In genomic region chr1:82287776-82288325, GRCm38 (mm10) we compare ENCODE assay signal across 10 mouse cellular contexts. TPM values are rescaled to one million over a fixed set of nuclear protein-coding genes. Genes with fewer than 3 reads are reported as not detected.
A peak's percentile ranks its signal among the peaks of the same experiment; 100 is the strongest.
DNase-seq lines count a peak whose midpoint lies in the region; ATAC-seq lines count a peak whose summit lies in the region.
"Had no signal": no experiment of that assay in that cellular context is flagged by ENCODE, and none has a peak within 500 bp of the region (broad histone marks: within the 10 kb centered on the region; RNA-seq: fewer than 3 reads in every experiment).

No protein-coding gene starts in this region.

- H3K9ac ChIP-seq in embryonic facial prominence, embryonic 12.5 days: peak overlapping the region; percentile 64; the same call in 1 of the 2 replicates
- peak overlapping the region; percentile 95 for H3K9ac ChIP-seq in heart, embryonic 13.5 days
- peak overlapping the region; percentile 61 for H3K9ac ChIP-seq in stomach, embryonic 16.5 days (ENCODE audit: low read length)

- peaks cover 26% of the 10 kb centered on the region for H3K36me3 ChIP-seq in embryonic facial prominence, embryonic 12.5 days
- peaks cover 25% of the 10 kb centered on the region for H3K36me3 ChIP-seq in heart, embryonic 13.5 days
- no peaks in the 10 kb centered on the region for H3K36me3 ChIP-seq in stomach, embryonic 16.5 days (ENCODE audit: control insufficient read depth, insufficient read depth, low read length)

- intact Hi-C loops in heart, postnatal 36 days (cut with DNase I): loop anchor here (5.0 kb wide), 1 partner anchor 531 kb away; no protein-coding TSS in a partner anchor

- peak overlapping the region; percentile 74 for H3K4me3 ChIP-seq in embryonic facial prominence, embryonic 12.5 days
- peak overlapping the region; percentile 80 for H3K4me3 ChIP-seq in heart, embryonic 13.5 days
- H3K4me3 ChIP-seq in stomach, embryonic 16.5 days (replicated peaks; ENCODE audit: low read length): peak overlapping the region; percentile 56

- no peak overlapping the region for H3K27ac ChIP-seq in embryonic facial prominence, embryonic 12.5 days
- peak overlapping the region; percentile 87 for H3K27ac ChIP-seq in heart, embryonic 13.5 days (replicated peaks)
- H3K27ac ChIP-seq in stomach, embryonic 16.5 days (ENCODE audit: low read length): no peak overlapping the region
- H3K27ac ChIP-seq: macrophage had no signal

- 90% methylated on average over 16 of the region's 16 CpGs for WGBS in embryonic facial prominence, embryonic 12.5 days
- WGBS in heart, embryonic 13.5 days: 69% methylated on average over 16 of the region's 16 CpGs
- 90% methylated on average over 16 of the region's 16 CpGs for WGBS in stomach, embryonic 16.5 days

- peak overlapping the region; percentile 75 for H3K4me2 ChIP-seq in embryonic facial prominence, embryonic 12.5 days (replicated peaks)
- H3K4me2 ChIP-seq in heart, embryonic 13.5 days: peak overlapping the region; percentile 72
- H3K4me2 ChIP-seq in stomach, embryonic 16.5 days (ENCODE audit: low read depth, low read length): peak overlapping the region; percentile 81

- no peak for ATAC-seq in embryonic facial prominence, embryonic 12.5 days (ENCODE audit: insufficient number of reproducible peaks, insufficient read depth, low FRiP score, low TSS enrichment)
- no peak for ATAC-seq in heart, embryonic 13.5 days (ENCODE audit: extremely low read depth, insufficient number of reproducible peaks, low FRiP score, low TSS enrichment)
- no peak for ATAC-seq in stomach, embryonic 16.5 days (ENCODE audit: insufficient read depth, low FRiP score)
- ATAC-seq in megakaryocyte progenitor cell, adult 5-6 weeks (replicated peaks; ENCODE audit: poor library complexity): no peak

- H3K27me3 ChIP-seq in embryonic facial prominence, embryonic 12.5 days: no peaks in the 10 kb centered on the region
- peaks cover 25% of the 10 kb centered on the region for H3K27me3 ChIP-seq in heart, embryonic 13.5 days (replicated peaks)
- no peaks in the 10 kb centered on the region for H3K27me3 ChIP-seq in stomach, embryonic 16.5 days (ENCODE audit: control insufficient read depth, insufficient read depth, low read length)

- H3K9me3 ChIP-seq in embryonic facial prominence, embryonic 12.5 days: no peaks in the 10 kb centered on the region
- no peaks in the 10 kb centered on the region for H3K9me3 ChIP-seq in heart, embryonic 13.5 days
- H3K9me3 ChIP-seq in stomach, embryonic 16.5 days (replicated peaks; ENCODE audit: control insufficient read depth, low read length): no peaks in the 10 kb centered on the region

- peak; percentile 9 for DNase-seq in heart, adult 8-10 months (ENCODE audit: low spot score)
- no peak for DNase-seq in heart, postnatal 36 days
- DNase-seq in liver: peak; percentile 5
- DNase-seq in left cerebral cortex, adult 8-10 months (ENCODE audit: low spot score in 2 of 2): no peak

- H3K4me1 ChIP-seq in embryonic facial prominence, embryonic 12.5 days: peaks cover 46% of the 10 kb centered on the region
- H3K4me1 ChIP-seq in heart, embryonic 13.5 days: peaks cover 35% of the 10 kb centered on the region
- H3K4me1 ChIP-seq in stomach, embryonic 16.5 days (ENCODE audit: control insufficient read depth, insufficient read depth, low read length): peaks cover 40% of the 10 kb centered on the region

RNA-seq across cellular contexts. Expression of gene Irs1, which starts 3.4 kb away (rescaled TPM):
- 10 to 100 TPM; 14.8 to 34.3 (median 24.0) TPM for total RNA-seq in heart, adult 8-10 months (2022)
- total RNA-seq in heart, postnatal 36 days (2021): 10 to 100 TPM; 36.6 to 41.5 TPM
- polyA plus RNA-seq in embryonic facial prominence, embryonic 12.5 days (2016; fragmentation: Nextera tagmentation; extraction: Ambion mirVana): 14.0 and 14.7 TPM in 2 replicates
- 9.3 and 9.5 TPM in 2 replicates for polyA plus RNA-seq in heart, embryonic 13.5 days (2015; fragmentation: Nextera tagmentation; extraction: Ambion mirVana)
- 5.0 and 5.9 TPM in 2 replicates for polyA plus RNA-seq in stomach, embryonic 16.5 days (2015; fragmentation: Nextera tagmentation; extraction: Ambion mirVana)
- 10 to 100 TPM; 14.2 to 15.8 (median 14.9) TPM for total RNA-seq in left cerebral cortex, adult 8-10 months (2022)
- total RNA-seq in megakaryocyte progenitor cell, adult 5-6 weeks (2015): not detected in 2 replicates
- not detected in 2 replicates for total RNA-seq in megakaryocyte progenitor cell, adult 5-6 weeks (2017)
- total RNA-seq: common myeloid progenitor, adult 5-6 weeks had no signal
- polyA plus RNA-seq: macrophage had no signal

RNA-seq across cellular contexts. Expression of gene Rhbdd1, which starts 28.4 kb away (rescaled TPM):
- 10 to 100 TPM in 3 of 4 experiments, 1 to 10 TPM in 1; 10.0 to 11.3 (median 10.6) TPM for total RNA-seq in heart, adult 8-10 months (2022)
- total RNA-seq in heart, postnatal 36 days (2021): 10 to 100 TPM in 1 of 2 experiments, 1 to 10 TPM in 1; 9.5 to 12.1 TPM
- 7.3 and 7.6 TPM in 2 replicates for polyA plus RNA-seq in embryonic facial prominence, embryonic 12.5 days (2016; fragmentation: Nextera tagmentation; extraction: Ambion mirVana)
- polyA plus RNA-seq in heart, embryonic 13.5 days (2015; fragmentation: Nextera tagmentation; extraction: Ambion mirVana): 8.7 and 9.7 TPM in 2 replicates
- polyA plus RNA-seq in stomach, embryonic 16.5 days (2015; fragmentation: Nextera tagmentation; extraction: Ambion mirVana): 12.1 and 12.9 TPM in 2 replicates
- 10 to 100 TPM in 1 of 4 experiments, 1 to 10 TPM in 3; 8.5 to 10.5 (median 9.4) TPM for total RNA-seq in left cerebral cortex, adult 8-10 months (2022)
- 11.6 and 12.1 TPM in 2 replicates for total RNA-seq in megakaryocyte progenitor cell, adult 5-6 weeks (2015)
- 14.1 and 16.0 TPM in 2 replicates for total RNA-seq in megakaryocyte progenitor cell, adult 5-6 weeks (2017)

RNA-seq across cellular contexts. Expression of gene Gm9747, which starts 54.9 kb away (rescaled TPM):
- total RNA-seq in heart, adult 8-10 months (2022): not detected
- total RNA-seq in heart, postnatal 36 days (2021): not detected
- 29.5 and 34.3 TPM in 2 replicates for polyA plus RNA-seq in embryonic facial prominence, embryonic 12.5 days (2016; fragmentation: Nextera tagmentation; extraction: Ambion mirVana)
- polyA plus RNA-seq in heart, embryonic 13.5 days (2015; fragmentation: Nextera tagmentation; extraction: Ambion mirVana): 33.4 and 34.4 TPM in 2 replicates
- polyA plus RNA-seq in stomach, embryonic 16.5 days (2015; fragmentation: Nextera tagmentation; extraction: Ambion mirVana): 16.8 and 18.6 TPM in 2 replicates
- total RNA-seq in left cerebral cortex, adult 8-10 months (2022): not detected
- not detected in 2 replicates for total RNA-seq in megakaryocyte progenitor cell, adult 5-6 weeks (2015)
- total RNA-seq in megakaryocyte progenitor cell, adult 5-6 weeks (2017): not detected in 2 replicates
- total RNA-seq: common myeloid progenitor, adult 5-6 weeks had no signal
- polyA plus RNA-seq: macrophage had no signal

Comparison
In these comparisons a context has a peak if more than half of its experiments do, and no peak if none do; other contexts are left out.
1. DNase-seq: peak in heart, adult 8-10 months (single experiment) and liver (single experiment); none in heart, postnatal 36 days (0 of 2) and left cerebral cortex, adult 8-10 months (0 of 2).
2. RNA of gene Irs1, which starts 3.4 kb away (total RNA-seq): 36.6 to 41.5 TPM in heart, postnatal 36 days, 14.8 to 34.3 TPM in heart, adult 8-10 months and 14.2 to 15.8 TPM in left cerebral cortex, adult 8-10 months; not detected in megakaryocyte progenitor cell, adult 5-6 weeks; every median in the first group is over 10 times any median in the second.
3. Peak in every context shown above with its lines, with median percentiles within 50 percentile points of each other: H3K4me2 ChIP-seq, H3K4me3 ChIP-seq and H3K9ac ChIP-seq.